Mouse (Mus musculus): Measurements from ENCODE around the gene Hist1h4h. TPM values are rescaled to one million over a fixed set of nuclear protein-coding genes. Genes with fewer than 3 reads are reported as not detected.
"Not testable (repeated sequence)": the region's sequence is repeated elsewhere in the genome, so short reads cannot be mapped to it uniquely, and the experiment has no call there.

Hist1h4h gene
- polyA plus RNA-seq, 1 experiment from 2014 or later = 2.1 TPM

- no peaks in the 10 kb centered on the region for H3K9me3 ChIP-seq (replicated peaks; ENCODE audit: control insufficient read depth, low read length)
- peak; percentile 80 for ATAC-seq (replicated peaks; ENCODE audit: insufficient number of reproducible peaks, low FRiP score, low TSS enrichment)
- peak overlapping the region; percentile 60 for H3K4me3 ChIP-seq (ENCODE audit: low read depth, low read length)
- H3K9ac ChIP-seq (ENCODE audit: low read depth, low read length) = peak overlapping the region; percentile 93
- no peaks in the 10 kb centered on the region for H3K27me3 ChIP-seq (ENCODE audit: control insufficient read depth, insufficient read depth, low read length)
- H3K36me3 ChIP-seq (ENCODE audit: control insufficient read depth, insufficient read depth, low read length) = no peaks in the 10 kb centered on the region
- peaks cover 7% of the 10 kb centered on the region; the same call in 1 of the 2 replicates for H3K4me1 ChIP-seq (ENCODE audit: control insufficient read depth, insufficient read depth, low read length)
- under 1% methylated on average over 50 of the region's 54 CpGs for WGBS (ENCODE audit: insufficient replicate concordance)
- peak overlapping the region; percentile 86 for H3K4me2 ChIP-seq
- peak overlapping the region; percentile 98 for H3K27ac ChIP-seq (ENCODE audit: low read depth, low read length)
Observed at GRCm38 (mm10) chr13:23554925-23555838, 24.3 kb downstream of the Hist1h4h start.

GRCm38 (mm10) chr13:23555839-23556416 lies 25.1 kb downstream of the Hist1h4h start:
- ATAC-seq (replicated peaks; ENCODE audit: insufficient number of reproducible peaks, low FRiP score, low TSS enrichment) = peak; percentile 66
- WGBS (ENCODE audit: insufficient replicate concordance) = 1% methylated on average over 18 of the region's 18 CpGs
- no peaks in the 10 kb centered on the region for H3K36me3 ChIP-seq (ENCODE audit: control insufficient read depth, insufficient read depth, low read length)

GRCm38 (mm10) chr13:23556906-23557305 lies 26.1 kb downstream of the Hist1h4h start:
- Histone ChIP-seq H3K36me3 (ENCODE audit: control insufficient read depth, insufficient read depth, low read length) (no peaks in the 10 kb centered on the region), H3K27ac (ENCODE audit: low read depth, low read length) (peak overlapping the region; percentile 54; the same call in 1 of the 2 replicates), H3K4me2 (peak overlapping the region; percentile 86), H3K9ac (ENCODE audit: low read depth, low read length) (0 out of 2 replicates have a peak overlapping the region, but pooled peaks have one; percentile 8), H3K9me3 (replicated peaks; ENCODE audit: control insufficient read depth, low read length) (no peaks in the 10 kb centered on the region), H3K27me3 (ENCODE audit: control insufficient read depth, insufficient read depth, low read length) (no peaks in the 10 kb centered on the region), H3K4me1 (ENCODE audit: control insufficient read depth, insufficient read depth, low read length) (peaks cover 7% of the 10 kb centered on the region; the same call in 1 of the 2 replicates), H3K4me3 (ENCODE audit: low read depth, low read length) (no peak overlapping the region)
- 73% methylated on average over 3 of the region's 3 CpGs for WGBS (ENCODE audit: insufficient replicate concordance)
- no peak for ATAC-seq (replicated peaks; ENCODE audit: insufficient number of reproducible peaks, low FRiP score, low TSS enrichment)

More at GRCm38 (mm10) chr13:23555839-23556416, 25.1 kb downstream of the Hist1h4h start:
- Histone ChIP-seq H3K27me3 (ENCODE audit: control insufficient read depth, insufficient read depth, low read length) (no peaks in the 10 kb centered on the region), H3K4me1 (ENCODE audit: control insufficient read depth, insufficient read depth, low read length) (peaks cover 7% of the 10 kb centered on the region; the same call in 1 of the 2 replicates), H3K4me3 (ENCODE audit: low read depth, low read length) (peak overlapping the region; percentile 60), H3K27ac (ENCODE audit: low read depth, low read length) (peak overlapping the region; percentile 98), H3K9ac (ENCODE audit: low read depth, low read length) (peak overlapping the region; percentile 93), H3K4me2 (peak overlapping the region; percentile 86), H3K9me3 (replicated peaks; ENCODE audit: control insufficient read depth, low read length) (no peaks in the 10 kb centered on the region)

GRCm38 (mm10) chr13:23560699-23561098 lies 29.8 kb downstream of the Hist1h4h start:
- H3K9me3 ChIP-seq (replicated peaks; ENCODE audit: control insufficient read depth, low read length); H3K36me3 ChIP-seq (ENCODE audit: control insufficient read depth, insufficient read depth, low read length); ATAC-seq (replicated peaks; ENCODE audit: insufficient number of reproducible peaks, low FRiP score, low TSS enrichment); H3K4me2 ChIP-seq; H3K4me3 ChIP-seq (ENCODE audit: low read depth, low read length); H3K27me3 ChIP-seq (ENCODE audit: control insufficient read depth, insufficient read depth, low read length); H3K4me1 ChIP-seq (ENCODE audit: control insufficient read depth, insufficient read depth, low read length); H3K27ac ChIP-seq (ENCODE audit: low read depth, low read length); H3K9ac ChIP-seq (ENCODE audit: low read depth, low read length): not testable (repeated sequence)
- WGBS (ENCODE audit: insufficient replicate concordance) = 33% methylated on average over 2 of the region's 2 CpGs

GRCm38 (mm10) chr13:23561531-23561882 lies 30.7 kb downstream of the Hist1h4h start:
- Histone ChIP-seq H3K4me2 (peak overlapping the region; percentile 79), H3K9ac (ENCODE audit: low read depth, low read length) (peak overlapping the region; percentile 43; the same call in 1 of the 2 replicates), H3K4me3 (ENCODE audit: low read depth, low read length) (peak overlapping the region; percentile 42), H3K27ac (ENCODE audit: low read depth, low read length) (peak overlapping the region; percentile 97)
- WGBS (ENCODE audit: insufficient replicate concordance) = 0% methylated on average over 2 of the region's 5 CpGs
- not testable (repeated sequence) for ATAC-seq (replicated peaks; ENCODE audit: insufficient number of reproducible peaks, low FRiP score, low TSS enrichment); H3K36me3 ChIP-seq (ENCODE audit: control insufficient read depth, insufficient read depth, low read length); H3K27me3 ChIP-seq (ENCODE audit: control insufficient read depth, insufficient read depth, low read length); H3K9me3 ChIP-seq (replicated peaks; ENCODE audit: control insufficient read depth, low read length); H3K4me1 ChIP-seq (ENCODE audit: control insufficient read depth, insufficient read depth, low read length)

- not testable (repeated sequence) for H3K36me3 ChIP-seq (ENCODE audit: control insufficient read depth, insufficient read depth, low read length)
- under 1% methylated on average over 53 of the region's 67 CpGs for WGBS (ENCODE audit: insufficient replicate concordance)
Observed at GRCm38 (mm10) chr13:23561883-23562659, 31.2 kb downstream of the Hist1h4h start, which contains the start of gene Hist1h3e. Gene Hist1h3e, minus strand, starts transcription at chr13:23562369.

GRCm38 (mm10) chr13:23562699-23563462 lies 32.0 kb downstream of the Hist1h4h start:
- peak overlapping the region; percentile 42 for H3K4me3 ChIP-seq (ENCODE audit: low read depth, low read length)
- no peaks in the 10 kb centered on the region for H3K4me1 ChIP-seq (ENCODE audit: control insufficient read depth, insufficient read depth, low read length)
- peak overlapping the region; percentile 77 for H3K9ac ChIP-seq (ENCODE audit: low read depth, low read length)
- H3K27me3 ChIP-seq (ENCODE audit: control insufficient read depth, insufficient read depth, low read length) = no peaks in the 10 kb centered on the region
- H3K27ac ChIP-seq (ENCODE audit: low read depth, low read length) = peak overlapping the region; percentile 97
- ATAC-seq (replicated peaks; ENCODE audit: insufficient number of reproducible peaks, low FRiP score, low TSS enrichment) = peak; percentile 55; the same call in 1 of the 2 replicates
- 3% methylated on average over 18 of the region's 18 CpGs for WGBS (ENCODE audit: insufficient replicate concordance)
- peak overlapping the region; percentile 79 for H3K4me2 ChIP-seq
- H3K9me3 ChIP-seq (replicated peaks; ENCODE audit: control insufficient read depth, low read length) = no peaks in the 10 kb centered on the region
- no peaks in the 10 kb centered on the region for H3K36me3 ChIP-seq (ENCODE audit: control insufficient read depth, insufficient read depth, low read length)

More at GRCm38 (mm10) chr13:23561883-23562659, 31.2 kb downstream of the Hist1h4h start, which contains the start of gene Hist1h3e:
- Histone ChIP-seq H3K4me2 (peak within 1 kb of the TSS; percentile 79), H3K27ac (ENCODE audit: low read depth, low read length) (peak within 1 kb of the TSS; percentile 97), H3K4me3 (ENCODE audit: low read depth, low read length) (peak within 1 kb of the TSS; percentile 42), H3K9ac (ENCODE audit: low read depth, low read length) (peak within 1 kb of the TSS; percentile 77)
- H3K9me3 ChIP-seq (replicated peaks; ENCODE audit: control insufficient read depth, low read length); H3K27me3 ChIP-seq (ENCODE audit: control insufficient read depth, insufficient read depth, low read length); H3K4me1 ChIP-seq (ENCODE audit: control insufficient read depth, insufficient read depth, low read length): not testable (repeated sequence)
- ATAC-seq (replicated peaks; ENCODE audit: insufficient number of reproducible peaks, low FRiP score, low TSS enrichment) = peak; percentile 88
